Mouse (Mus musculus): ENCODE data around the gene Rgs14. TPM values are rescaled to one million over a fixed set of nuclear protein-coding genes. Genes with fewer than 3 reads are reported as not detected.

Rgs14 gene
- polyA plus RNA-seq, 1 experiment, result 3.2 TPM

- TF ChIP-seq GATA1 (IDR thresholded peaks at IDR 0.05; ENCODE audit: low read length), result no peak
These were observed 42.3 kb downstream of the Rgs14 start for GRCm38 (mm10) chr13:55411826-55412225.

GRCm38 (mm10) chr13:55412643-55413307 lies 43.2 kb downstream of the Rgs14 start:
- TF ChIP-seq GATA1 (IDR thresholded peaks at IDR 0.05; ENCODE audit: low read length), result no peak

DNA sequence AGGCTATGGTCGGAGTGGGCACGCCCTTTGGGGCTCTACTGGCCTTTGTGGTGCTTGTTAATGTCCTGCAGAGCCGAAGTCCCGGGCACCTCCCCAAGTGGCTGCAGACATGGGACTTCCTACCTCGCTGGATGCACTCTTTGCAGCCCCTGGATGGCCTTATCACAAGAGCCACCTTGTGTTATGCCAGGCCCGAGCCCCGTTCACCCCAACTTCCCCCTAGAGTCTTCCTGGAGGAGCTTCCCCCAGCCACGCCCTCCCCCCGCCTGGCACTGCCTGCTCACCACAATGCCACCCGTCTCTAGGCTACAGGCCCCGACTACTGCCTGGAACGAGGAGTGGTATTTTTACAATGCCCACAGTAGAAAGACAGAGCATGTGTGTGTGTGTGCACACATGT lies 43.8 kb downstream of the Rgs14 start:
- TF ChIP-seq GATA1 (IDR thresholded peaks at IDR 0.05; ENCODE audit: low read length), result no peak

- no peak for TF ChIP-seq GATA1 (IDR thresholded peaks at IDR 0.05; ENCODE audit: low read length)
These were observed 45.3 kb downstream of the Rgs14 start, which contains the start of gene Pfn3 for GRCm38 (mm10) chr13:55414743-55415380. Pfn3 (minus strand) TSS chr13:55415232.

DNA sequence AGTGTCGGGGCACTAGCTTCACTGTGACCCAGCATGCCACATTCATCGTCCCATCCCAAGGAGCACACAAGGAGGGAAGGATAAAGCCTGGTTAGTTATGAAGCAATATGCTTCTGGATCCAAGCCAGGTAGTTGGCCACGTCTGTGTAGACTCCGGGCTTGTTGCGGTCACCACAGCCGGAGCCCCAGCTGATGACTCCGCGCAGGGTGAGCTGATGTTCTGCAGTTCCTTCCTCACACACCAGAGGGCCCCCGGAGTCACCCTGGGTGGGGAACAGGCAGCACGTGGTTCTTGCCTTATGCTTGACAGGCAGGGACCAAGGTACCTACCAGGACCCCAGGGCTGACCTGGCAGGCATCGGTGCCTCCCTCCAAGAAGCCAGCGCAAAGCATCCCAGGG lies 48.5 kb downstream of the Rgs14 start:
- TF ChIP-seq GATA1 (IDR thresholded peaks at IDR 0.05; ENCODE audit: low read length), result no peak

DNA sequence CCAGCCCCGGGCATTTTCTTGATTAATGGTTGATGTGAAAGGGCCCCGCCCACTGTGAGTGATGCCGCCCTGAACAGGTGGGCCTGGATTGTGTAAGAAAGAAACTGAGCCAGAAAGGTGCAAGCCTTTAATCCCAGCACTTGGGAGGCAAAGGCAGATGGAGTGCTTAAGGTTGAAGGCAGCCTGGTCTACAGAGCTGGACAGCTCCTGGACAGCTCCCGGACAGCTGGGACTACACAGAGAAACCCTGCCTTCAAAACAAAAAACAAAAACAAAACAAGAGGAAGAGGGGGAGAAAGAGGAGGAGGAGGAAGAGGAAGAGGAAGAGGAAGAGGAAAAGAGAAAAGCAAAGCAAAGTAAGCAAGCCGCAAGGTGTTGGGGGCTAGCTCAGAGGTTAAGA lies 49.6 kb downstream of the Rgs14 start:
- TF ChIP-seq GATA1 (IDR thresholded peaks at IDR 0.05; ENCODE audit: low read length), result no peak

DNA sequence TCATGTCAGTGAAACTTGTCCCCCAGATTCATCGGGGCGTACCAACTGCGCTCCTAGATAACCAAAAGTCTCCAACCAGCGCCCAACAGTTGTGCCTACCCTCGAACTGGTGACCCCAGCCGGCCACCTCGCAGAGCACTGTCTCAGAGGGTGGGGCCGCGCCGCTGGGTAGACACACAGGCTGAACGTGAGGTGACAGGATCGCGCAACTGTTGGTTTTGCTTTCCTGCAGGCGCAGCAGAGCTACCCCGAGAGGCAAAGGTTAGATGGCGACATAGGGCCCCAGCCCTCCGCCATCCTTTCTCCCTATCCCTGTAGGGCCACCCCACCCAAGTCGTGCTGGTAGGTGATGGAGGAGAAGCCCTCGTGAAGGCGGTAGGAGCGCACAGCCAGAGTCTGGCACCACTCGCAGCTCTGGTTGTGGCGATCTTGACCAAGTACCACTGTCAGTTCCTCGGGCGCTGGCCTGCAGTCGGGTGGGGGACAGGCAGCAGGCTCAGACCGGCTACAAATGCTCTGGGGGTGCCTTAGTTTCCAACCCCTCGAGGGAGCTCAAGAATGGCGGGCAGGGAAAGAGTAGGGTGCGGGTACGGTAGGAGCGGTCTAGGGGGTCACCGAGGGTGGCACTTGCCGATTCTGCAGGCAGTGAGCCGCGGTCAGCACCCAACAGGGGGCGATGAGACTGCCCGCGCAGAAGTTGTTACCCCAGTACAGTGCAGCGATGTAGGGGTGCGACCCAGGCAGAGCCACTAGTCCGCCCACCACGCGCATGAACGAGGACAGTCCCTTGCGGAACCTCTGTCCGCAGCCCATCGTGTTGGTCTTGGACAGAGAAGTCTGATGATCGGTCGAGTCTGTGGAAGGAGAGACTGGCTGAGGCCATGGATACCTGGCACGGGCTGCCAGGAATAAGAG lies 50.7 kb downstream of the Rgs14 start:
- TF ChIP-seq GATA1 (IDR thresholded peaks at IDR 0.05; ENCODE audit: low read length), result no peak

GRCm38 (mm10) chr13:55420933-55421800 lies 51.6 kb downstream of the Rgs14 start:
- no peak for TF ChIP-seq GATA1 (IDR thresholded peaks at IDR 0.05; ENCODE audit: low read length)

GRCm38 (mm10) chr13:55426613-55427012 lies 57.1 kb downstream of the Rgs14 start, which contains the start of gene F12:
F12 (minus strand) TSS chr13:55426793.
- TF ChIP-seq GATA1 (IDR thresholded peaks at IDR 0.05; ENCODE audit: low read length), result no peak

- TF ChIP-seq GATA1 (IDR thresholded peaks at IDR 0.05; ENCODE audit: low read length), result no peak
These were observed 59.8 kb downstream of the Rgs14 start for GRCm38 (mm10) chr13:55429226-55429888.

DNA sequence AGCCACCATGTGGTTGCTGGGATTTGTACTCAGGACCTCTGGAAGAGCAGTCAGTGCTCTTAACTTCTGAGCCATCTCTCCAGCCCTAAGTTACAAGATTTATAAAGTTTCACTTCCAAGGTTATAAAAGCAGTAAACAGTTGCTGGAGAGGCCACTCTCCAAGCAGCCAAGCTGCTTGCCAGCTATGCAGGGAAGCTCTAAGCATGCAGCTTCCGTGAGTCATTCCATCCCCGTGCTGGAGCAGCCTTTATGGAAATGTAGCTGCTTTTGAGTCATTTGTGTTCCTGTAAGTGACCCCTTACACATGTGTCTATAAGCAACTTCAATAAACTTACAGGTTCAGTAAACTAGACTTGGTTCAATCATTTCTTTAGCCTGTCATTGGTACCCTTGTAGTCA lies 61.0 kb downstream of the Rgs14 start:
- no peak for TF ChIP-seq GATA1 (IDR thresholded peaks at IDR 0.05; ENCODE audit: low read length)

GRCm38 (mm10) chr13:55431889-55432685 lies 62.6 kb downstream of the Rgs14 start:
- no peak for TF ChIP-seq GATA1 (IDR thresholded peaks at IDR 0.05; ENCODE audit: low read length)

Other genes with a start within 250 kb of the Rgs14 start
- not detected in 2 replicates for gene Gm17617, start 236.2 kb upstream of the Rgs14 start, polyA plus RNA-seq (2012)
- not detected in 2 replicates for gene Fgfr4, start 217.1 kb upstream of the Rgs14 start, polyA plus RNA-seq (2012)
- gene Nsd1, start 159.9 kb upstream of the Rgs14 start, polyA plus RNA-seq (2012), result 13.7 and 14.1 TPM in 2 replicates
- 485 and 727 TPM in 2 replicates for gene Prelid1, start 49.2 kb upstream of the Rgs14 start, polyA plus RNA-seq (2012)
- 107 and 132 TPM in 2 replicates for gene Rab24, start 47.8 kb upstream of the Rgs14 start, polyA plus RNA-seq (2012)
- gene Mxd3, start 39.9 kb upstream of the Rgs14 start, polyA plus RNA-seq (2012), result 10.1 and 10.8 TPM in 2 replicates
- 64.6 and 99.2 TPM in 2 replicates for gene Lman2, start 6.9 kb upstream of the Rgs14 start, polyA plus RNA-seq (2012)
- gene Slc34a1, start 28.5 kb downstream of the Rgs14 start, polyA plus RNA-seq (2012), result not detected in 2 replicates
- not detected in 2 replicates for gene Pfn3, start 45.5 kb downstream of the Rgs14 start, polyA plus RNA-seq (2012)
- not detected in 2 replicates for gene F12, start 57.1 kb downstream of the Rgs14 start, polyA plus RNA-seq (2012)
- gene Grk6, start 75.3 kb downstream of the Rgs14 start, polyA plus RNA-seq (2012), result 82.8 and 89.1 TPM in 2 replicates
- gene Prr7, start 94.5 kb downstream of the Rgs14 start, polyA plus RNA-seq (2012), result 4.6 and 6.8 TPM in 2 replicates
- gene Dbn1, start 118.4 kb downstream of the Rgs14 start, polyA plus RNA-seq (2012), result 0.03 TPM in 1 of 2 replicates, not detected in the other
- 65.8 and 78.9 TPM in 2 replicates for gene Pdlim7, start 143.9 kb downstream of the Rgs14 start, polyA plus RNA-seq (2012)
- gene Dok3, start 159.6 kb downstream of the Rgs14 start, polyA plus RNA-seq (2012), result 1.1 and 1.3 TPM in 2 replicates
- gene Ddx41, start 166.9 kb downstream of the Rgs14 start, polyA plus RNA-seq (2012), result 82.6 and 88.1 TPM in 2 replicates
- 47.5 and 48.5 TPM in 2 replicates for gene Fam193b, start 201.4 kb downstream of the Rgs14 start, polyA plus RNA-seq (2012)
- 180 and 194 TPM in 2 replicates for gene Tmed9, start 204.0 kb downstream of the Rgs14 start, polyA plus RNA-seq (2012)
- 21.0 and 22.2 TPM in 2 replicates for gene B4galt7, start 230.2 kb downstream of the Rgs14 start, polyA plus RNA-seq (2012)